Mouse (Mus musculus) MEL (cell line): Measurements from ENCODE around the gene Keap1.

ENCODE experiments used
- CTCF ChIP-seq, 3 experiments: IDR thresholded peaks in 2 of 3; conservative IDR thresholded peaks in 1 of 3; 2 replicates each; pipeline ENCODE4 v1.5.1; 2011 to 2012; ENCODE audit warnings: low read length in 3 of 3, low read depth in 2 of 3, mild to moderate bottlenecking in 2 of 3, improper control_type of control experiment in 1 of 3, inconsistent platforms in 1 of 3, mixed read lengths in 1 of 3, moderate library complexity in 1 of 3; ENCODE audit not compliant: control insufficient read depth in 1 of 3, insufficient read depth in 1 of 3, poor library complexity in 1 of 3, severe bottlenecking in 1 of 3
- POLR2AphosphoS5 ChIP-seq: IDR thresholded peaks from 2 replicates; pipeline ENCODE4 v1.6.1; 2012; ENCODE audit warnings: low read depth, borderline replicate concordance, mild to moderate bottlenecking, inconsistent platforms, low read length, moderate library complexity, mixed read lengths
- RCOR1 ChIP-seq: IDR thresholded peaks from 2 replicates; pipeline ENCODE4 v1.6.1; 2012; ENCODE audit warnings: low read depth, mild to moderate bottlenecking, inconsistent platforms, low read length, improper control_type of control experiment
- TCF12 ChIP-seq: IDR thresholded peaks from 2 replicates; pipeline ENCODE4 v1.6.1; 2014; ENCODE audit warnings: low read depth, mild to moderate bottlenecking, inconsistent platforms, low read length, improper control_type of control experiment, moderate library complexity
- ZC3H11A ChIP-seq: IDR thresholded peaks from 2 replicates; pipeline ENCODE4 v1.6.1; 2012; ENCODE audit warnings: low read depth, mild to moderate bottlenecking, inconsistent platforms, low read length, improper control_type of control experiment

DNA sequence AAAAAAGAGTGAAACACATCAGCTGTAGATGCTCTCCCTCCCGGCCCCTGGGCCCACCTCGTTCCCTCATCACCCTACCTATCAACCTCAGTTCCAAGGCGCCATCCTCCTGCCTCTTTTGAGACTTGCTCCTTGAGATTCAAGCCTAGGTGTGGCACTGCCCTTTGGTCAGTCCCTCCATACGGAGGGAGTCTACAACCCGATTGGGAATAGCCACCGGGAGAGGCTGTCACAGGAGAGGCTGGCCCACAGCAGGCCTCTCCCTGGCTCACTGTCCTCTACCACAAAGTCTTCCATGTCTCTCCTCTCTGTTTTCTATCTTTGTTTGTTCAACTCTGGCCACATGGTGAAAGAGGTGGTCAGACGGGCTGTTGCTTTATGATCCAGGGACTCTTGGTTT, 27.5 kb downstream of the Keap1 start:
- TF ChIP-seq POLR2AphosphoS5 (no peak), RCOR1 (no peak), TCF12 (no peak), ZC3H11A (no peak), CTCF (IDR thresholded peaks at IDR 0.05 in 2 of 3, conservative IDR thresholded peaks at IDR 0.05 in 1 of 3; ENCODE audit: control insufficient read depth in 1 of 3, insufficient read depth in 1 of 3, low read depth in 2 of 3, low read length in 3 of 3, poor library complexity in 1 of 3, severe bottlenecking in 1 of 3) (no peak)
